In the genomic region with DNA sequence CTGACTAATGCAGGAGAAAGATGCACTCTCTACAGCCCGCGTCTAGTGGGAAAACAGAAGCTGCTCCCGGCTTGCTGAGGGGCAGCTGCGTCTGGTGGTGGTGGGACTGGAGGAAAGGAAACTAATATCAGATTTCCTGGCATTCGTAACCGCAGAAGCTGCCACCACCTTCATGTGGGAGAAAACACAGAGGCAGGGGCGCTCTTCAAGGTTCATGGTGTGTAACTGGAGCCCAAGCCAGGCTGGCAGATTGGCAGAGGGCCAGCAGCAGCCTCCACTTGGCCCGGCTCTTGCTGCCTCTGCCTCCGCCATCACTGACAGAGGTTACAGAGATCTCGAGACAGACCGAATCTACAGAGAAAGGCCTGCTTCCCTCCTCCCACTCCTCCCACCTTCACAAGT, we compare ENCODE assay signal across 8 mouse cellular contexts.
DNase-seq lines count a peak whose midpoint lies in the region; ATAC-seq lines count a peak whose summit lies in the region.

No protein-coding gene starts in this region.

- H3K4me2 ChIP-seq in limb, embryonic 12.5 days, result peak overlapping the region; percentile 42
- H3K4me2 ChIP-seq in midbrain, embryonic 12.5 days (replicated peaks), result no peak overlapping the region

- 5% methylated on average over 11 of the region's 11 CpGs for WGBS in limb, embryonic 12.5 days
- WGBS in midbrain, embryonic 12.5 days, result 41% methylated on average over 11 of the region's 11 CpGs

- H3K27me3 ChIP-seq in limb, embryonic 12.5 days, result peaks cover 6% of the 10 kb centered on the region; the same call in 1 of the 2 replicates
- no peaks in the 10 kb centered on the region for H3K27me3 ChIP-seq in midbrain, embryonic 12.5 days

- peak overlapping the region; percentile 76 for H3K27ac ChIP-seq in limb, embryonic 12.5 days
- H3K27ac ChIP-seq in midbrain, embryonic 12.5 days (replicated peaks), result 0 out of 2 replicates have a peak overlapping the region, but pooled peaks have one; percentile 40

- H3K9ac ChIP-seq in limb, embryonic 12.5 days (replicated peaks), result 0 out of 2 replicates have a peak overlapping the region, but pooled peaks have one; percentile 19
- no peak overlapping the region for H3K9ac ChIP-seq in midbrain, embryonic 12.5 days (replicated peaks)

- H3K9me3 ChIP-seq in limb, embryonic 12.5 days, result no peaks in the 10 kb centered on the region
- H3K9me3 ChIP-seq in midbrain, embryonic 12.5 days, result no peaks in the 10 kb centered on the region

- no peak overlapping the region; the same call in 1 of the 2 replicates for H3K4me3 ChIP-seq in limb, embryonic 12.5 days (replicated peaks)
- no peak overlapping the region for H3K4me3 ChIP-seq in midbrain, embryonic 12.5 days

- peak; percentile 88 for DNase-seq in heart, adult 11 months
- DNase-seq in heart, adult 8-10 months (ENCODE audit: low spot score), result no peak
- peak; percentile 87 for DNase-seq in adrenal gland, postnatal 14 days
- DNase-seq in gastrocnemius, adult 8-10 months (ENCODE audit: low spot score in 2 of 2), result peak; percentile 12
- peak; percentile 18 for DNase-seq in induced T-regulatory cell, adult 2 months (ENCODE audit: low read depth)
- peak; percentile 78 for DNase-seq in testis, postnatal 10 days (ENCODE audit: low spot score)

- H3K4me1 ChIP-seq in limb, embryonic 12.5 days (replicated peaks), result peaks cover 31% of the 10 kb centered on the region
- peaks cover 9% of the 10 kb centered on the region; the same call in 1 of the 2 replicates for H3K4me1 ChIP-seq in midbrain, embryonic 12.5 days

- no peaks in the 10 kb centered on the region for H3K36me3 ChIP-seq in limb, embryonic 12.5 days
- H3K36me3 ChIP-seq in midbrain, embryonic 12.5 days, result no peaks in the 10 kb centered on the region

- ATAC-seq in limb, embryonic 12.5 days (ENCODE audit: insufficient number of reproducible peaks, insufficient read depth, low FRiP score, low TSS enrichment, low read depth), result peak; percentile 88
- ATAC-seq in midbrain, embryonic 12.5 days (ENCODE audit: low FRiP score, low read depth), result no peak
